Mouse (Mus musculus): ENCODE results near the gene Tmem8b. TPM values are rescaled to one million over a fixed set of nuclear protein-coding genes. Genes with fewer than 3 reads are reported as not detected.
A peak's percentile ranks its signal among the peaks of the same experiment; 100 is the strongest.

Gene Tmem8b
- polyA plus RNA-seq, 1 experiment from 2014 or later = 3.5 TPM

GRCm38 (mm10) chr4:43640491-43640890 is 28.3 kb upstream of the Tmem8b start:
- Histone ChIP-seq H3K36me3 (ENCODE audit: insufficient read depth) (no peaks in the 10 kb centered on the region), H3K9ac (no peak overlapping the region), H3K27ac (ENCODE audit: low read depth) (no peak overlapping the region), H3K9me3 (ENCODE audit: low read depth, low read length) (no peaks in the 10 kb centered on the region), H3K4me3 (ENCODE audit: low read depth, low read length) (no peak overlapping the region), H3K4me2 (no peak overlapping the region), H3K4me1 (ENCODE audit: insufficient read depth) (no peaks in the 10 kb centered on the region), H3K27me3 (ENCODE audit: insufficient read depth, low read length) (no peaks in the 10 kb centered on the region)
- WGBS = 76% methylated on average over 6 of the region's 6 CpGs
- TF ChIP-seq CTCF (IDR thresholded peaks at IDR 0.05; ENCODE audit: low read depth) = no peak
- no peak for DNase-seq
- ATAC-seq (ENCODE audit: insufficient read depth) = no peak

DNA sequence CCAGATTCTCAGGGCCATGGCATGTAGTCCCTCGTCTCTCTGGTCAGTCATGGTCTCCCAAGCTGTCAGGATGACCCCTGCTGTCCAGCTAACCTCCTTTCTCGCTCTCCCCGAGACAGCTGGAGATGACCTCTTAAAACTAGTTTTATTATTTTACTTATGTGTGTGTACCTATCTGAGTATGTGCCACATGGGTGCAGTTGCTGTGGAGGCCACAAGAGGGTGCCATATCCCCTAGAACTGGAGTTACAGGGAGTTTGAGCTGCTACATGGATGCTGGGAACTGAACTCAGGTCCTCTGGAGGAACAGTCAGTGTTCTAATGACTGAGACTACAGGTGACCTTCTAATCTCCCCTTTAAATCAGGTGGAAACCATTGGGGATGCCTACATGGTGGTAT is 19.0 kb upstream of the Tmem8b start:
- peak; percentile 35 for TF ChIP-seq CTCF (IDR thresholded peaks at IDR 0.05; ENCODE audit: low read depth)
- ATAC-seq (ENCODE audit: insufficient read depth) = no peak

DNA sequence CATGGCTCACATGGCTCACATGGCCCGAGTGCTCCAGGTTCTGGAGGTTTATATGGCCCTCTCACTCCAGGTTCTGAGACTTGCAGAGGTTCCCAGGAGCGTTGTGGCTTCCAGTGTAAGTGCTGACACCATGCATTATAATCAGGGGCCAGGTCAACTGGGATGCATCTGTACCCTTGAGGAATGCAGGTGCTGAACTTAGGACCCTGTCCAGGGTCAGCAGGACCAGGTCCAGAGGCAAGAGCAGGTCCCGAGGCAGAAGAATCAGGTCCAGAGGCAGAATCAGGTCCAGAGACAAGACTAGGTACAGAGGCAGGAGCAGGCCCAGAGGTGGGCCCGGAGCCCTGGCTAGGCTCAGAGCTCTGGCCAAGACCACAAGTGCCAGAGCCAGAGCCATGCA is 16.0 kb upstream of the Tmem8b start:
- Histone ChIP-seq H3K9ac (no peak overlapping the region), H3K4me1 (ENCODE audit: insufficient read depth) (no peaks in the 10 kb centered on the region), H3K9me3 (ENCODE audit: low read depth, low read length) (peaks cover 5% of the 10 kb centered on the region; the same call in 1 of the 2 replicates), H3K4me2 (peak overlapping the region; percentile 55), H3K27me3 (ENCODE audit: insufficient read depth, low read length) (no peaks in the 10 kb centered on the region), H3K4me3 (ENCODE audit: low read depth, low read length) (peak overlapping the region; percentile 29; the same call in 1 of the 2 replicates), H3K36me3 (ENCODE audit: insufficient read depth) (0 out of 2 replicates have a peak, but pooled peaks cover 8% of the 10 kb centered on the region), H3K27ac (ENCODE audit: low read depth) (no peak overlapping the region)
- DNase-seq = no peak
- TF ChIP-seq CTCF (IDR thresholded peaks at IDR 0.05; ENCODE audit: low read depth) = no peak
- WGBS = 90% methylated on average over 4 of the region's 4 CpGs
- no peak for ATAC-seq (ENCODE audit: insufficient read depth)

More for the DNA sequence above, 19.0 kb upstream of the Tmem8b start:
- Histone ChIP-seq H3K4me3 (ENCODE audit: low read depth, low read length) (no peak overlapping the region), H3K9me3 (ENCODE audit: low read depth, low read length) (peaks cover 5% of the 10 kb centered on the region; the same call in 1 of the 2 replicates), H3K36me3 (ENCODE audit: insufficient read depth) (peaks cover 8% of the 10 kb centered on the region; the same call in 1 of the 2 replicates), H3K4me1 (ENCODE audit: insufficient read depth) (no peaks in the 10 kb centered on the region), H3K9ac (no peak overlapping the region), H3K27me3 (ENCODE audit: insufficient read depth, low read length) (no peaks in the 10 kb centered on the region), H3K27ac (ENCODE audit: low read depth) (no peak overlapping the region), H3K4me2 (no peak overlapping the region)
- WGBS = 92% methylated on average over 3 of the region's 3 CpGs
- DNase-seq = no peak

DNA sequence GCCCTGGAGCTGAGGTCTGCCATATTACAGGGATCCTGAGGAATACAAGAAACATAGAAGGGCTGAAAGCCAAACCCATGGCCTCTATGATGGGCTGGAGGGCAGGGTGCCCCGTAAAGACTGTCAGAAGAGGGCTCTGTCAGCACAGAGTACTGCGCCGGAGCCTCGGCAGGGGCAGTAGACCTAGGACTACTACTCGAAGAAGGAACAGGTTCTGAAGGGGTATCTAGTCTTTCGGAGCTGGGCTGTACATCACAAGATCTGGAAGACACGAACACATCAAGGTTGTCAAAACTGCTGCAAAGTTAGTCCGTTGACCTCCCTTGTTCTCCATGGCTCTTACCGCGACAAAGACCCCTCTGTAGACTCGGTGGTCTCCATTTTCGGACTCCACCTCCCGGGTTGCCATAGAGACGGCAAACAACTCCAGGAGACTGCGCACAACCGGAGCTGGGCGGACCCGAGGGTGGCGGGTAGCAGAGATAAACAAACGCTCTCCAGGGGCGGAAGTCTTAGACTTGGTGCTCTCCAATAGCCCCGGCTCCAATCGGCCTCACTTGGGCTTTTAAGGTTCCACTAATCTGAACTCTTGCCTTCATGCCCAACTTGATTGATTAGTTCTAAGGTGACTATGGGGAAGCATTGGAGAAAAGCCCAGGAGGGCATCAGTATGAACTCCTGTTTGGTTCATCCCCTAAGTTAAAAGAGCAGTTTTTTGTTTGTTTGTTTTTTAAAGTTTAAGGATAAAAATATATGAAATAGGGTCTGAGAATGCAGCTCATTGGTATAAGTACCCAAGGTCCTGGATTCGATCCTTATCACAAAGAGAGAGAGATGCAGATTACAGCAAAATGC is 15.4 kb upstream of the Tmem8b start, which contains the start of gene Spag8:
Gene Spag8, minus strand, starts transcription at position 434 of the 855 bp plus-strand sequence.
- Histone ChIP-seq H3K36me3 (ENCODE audit: insufficient read depth) (0 out of 2 replicates have a peak, but pooled peaks cover 8% of the 10 kb centered on the region), H3K9ac (no peak within 1 kb of the TSS), H3K4me2 (peak within 1 kb of the TSS; percentile 55), H3K4me3 (ENCODE audit: low read depth, low read length) (peak within 1 kb of the TSS; percentile 29), H3K27me3 (ENCODE audit: insufficient read depth, low read length) (no peaks in the 10 kb centered on the region), H3K27ac (ENCODE audit: low read depth) (no peak within 1 kb of the TSS), H3K4me1 (ENCODE audit: insufficient read depth) (no peaks in the 10 kb centered on the region), H3K9me3 (ENCODE audit: low read depth, low read length) (peaks cover 5% of the 10 kb centered on the region; the same call in 1 of the 2 replicates)
- DNase-seq (peak; percentile 78), ATAC-seq (ENCODE audit: insufficient read depth) (0 out of 2 replicates have a peak, but pooled peaks have one; percentile 30)
- WGBS = 12% methylated on average over 24 of the region's 24 CpGs
- TF ChIP-seq CTCF (IDR thresholded peaks at IDR 0.05; ENCODE audit: low read depth) = no peak

- TF ChIP-seq CTCF (IDR thresholded peaks at IDR 0.05; ENCODE audit: low read depth) = no peak
- H3K4me1 ChIP-seq (ENCODE audit: insufficient read depth) = no peaks in the 10 kb centered on the region
- WGBS = 5% methylated on average over 34 of the region's 34 CpGs
- H3K4me2 ChIP-seq = peak overlapping the region; percentile 89
- DNase-seq (no peak), ATAC-seq (ENCODE audit: insufficient read depth) (no peak)
- H3K27me3 ChIP-seq (ENCODE audit: insufficient read depth, low read length) = no peaks in the 10 kb centered on the region
- H3K27ac ChIP-seq (ENCODE audit: low read depth) = peak overlapping the region; percentile 85
- peak overlapping the region; percentile 79 for H3K4me3 ChIP-seq (ENCODE audit: low read depth, low read length)
- H3K9ac ChIP-seq = peak overlapping the region; percentile 80
- H3K9me3 ChIP-seq (ENCODE audit: low read depth, low read length) = no peaks in the 10 kb centered on the region
- H3K36me3 ChIP-seq (ENCODE audit: insufficient read depth) = no peaks in the 10 kb centered on the region
Measured at GRCm38 (mm10) chr4:43655656-43656338, 13.0 kb upstream of the Tmem8b start.

- H3K4me3 ChIP-seq (ENCODE audit: low read depth, low read length) = peak within 1 kb of the TSS; percentile 79
- H3K36me3 ChIP-seq (ENCODE audit: insufficient read depth) = no peaks in the 10 kb centered on the region
- H3K4me2 ChIP-seq = peak within 1 kb of the TSS; percentile 89
- H3K27ac ChIP-seq (ENCODE audit: low read depth) = peak within 1 kb of the TSS; percentile 85
- ATAC-seq (ENCODE audit: insufficient read depth) (peak; percentile 98), DNase-seq (peak; percentile 98)
- 1% methylated on average over 34 of the region's 34 CpGs for WGBS
- peak within 1 kb of the TSS; percentile 80 for H3K9ac ChIP-seq
- 0 out of 2 replicates have a peak, but pooled peaks have one; percentile 3 for TF ChIP-seq CTCF (IDR thresholded peaks at IDR 0.05; ENCODE audit: low read depth)
- no peaks in the 10 kb centered on the region for H3K4me1 ChIP-seq (ENCODE audit: insufficient read depth)
- H3K27me3 ChIP-seq (ENCODE audit: insufficient read depth, low read length) = no peaks in the 10 kb centered on the region
- no peaks in the 10 kb centered on the region for H3K9me3 ChIP-seq (ENCODE audit: low read depth, low read length)
Measured at GRCm38 (mm10) chr4:43656339-43657109, 12.2 kb upstream of the Tmem8b start, which contains the start of gene Hint2. TSS of gene Hint2 (minus strand) at chr4:43656466.

All from lung, embryonic 14.5 days (tissue).